Mouse (Mus musculus) lung, adult 2 months (tissue): ENCODE results near the gene Muc20. TPM values are rescaled to one million over a fixed set of nuclear protein-coding genes. Genes with fewer than 3 reads are reported as not detected.

ENCODE experiments used
- DNase-seq: peaks from one replicate; pipeline ENCODE4 v3.0.0; 2022
- H3K4me1 ChIP-seq: fragments of 200-500 bp; 2 replicates; pipeline ENCODE4 v1.6.1; 2011; ENCODE audit warnings: low read length; ENCODE audit not compliant: control insufficient read depth, insufficient read depth
- H3K4me3 ChIP-seq: fragments of 200-500 bp; replicated peaks from 2 replicates; pipeline ENCODE3; 2011; ENCODE audit warnings: low read depth, mild to moderate bottlenecking, control low read depth, low read length; ENCODE audit errors: extremely low read depth
- CTCF ChIP-seq: fragments of 200-500 bp; IDR thresholded peaks from 2 replicates; pipeline ENCODE4 v1.5.1; 2011; ENCODE audit warnings: mild to moderate bottlenecking, low read length, control low read depth; ENCODE audit not compliant: insufficient read depth
- POLR2A ChIP-seq: fragments of 200-500 bp; IDR thresholded peaks from 2 replicates; pipeline ENCODE4 v1.6.1; 2011; ENCODE audit warnings: low read depth, mild to moderate bottlenecking, control low read depth, low read length, borderline replicate concordance; ENCODE audit errors: extremely low read depth
- WGBS: fragments of 180-500 bp; shearing (Covaris S2); methylation state at CpG from one replicate; pipeline ENCODE4 v1.1.7; 2018; 5-methylcytosine and 5-hydroxymethylcytosine counted together
- polyA plus RNA-seq: library from polyadenylated mRNA; depleted of rRNA; stranded (reverse); fragments of >200 nt; gene quantifications from 2 replicates; pipeline ENCODE4 v1.2.3, GENCODE M21; 2012; rRNA removed

Muc20 gene
- polyA plus RNA-seq, 1 experiment = 11.8 TPM

GRCm38 (mm10) chr16:32735586-32735985, 61.6 kb downstream of the Muc20 start, which contains the start of gene Muc4:
Gene Muc4, plus strand, starts transcription at chr16:32735886.
- 94% methylated on average over 2 of the region's 2 CpGs for WGBS

GRCm38 (mm10) chr16:32733213-32733612, 64.0 kb downstream of the Muc20 start:
- DNase-seq = no peak
- no peak overlapping the region for H3K4me3 ChIP-seq
- no peaks in the 10 kb centered on the region for H3K4me1 ChIP-seq
- 88% methylated on average over 3 of the region's 3 CpGs for WGBS
- no peak for TF ChIP-seq CTCF
- no peak for TF ChIP-seq POLR2A

More at GRCm38 (mm10) chr16:32735586-32735985, 61.6 kb downstream of the Muc20 start, which contains the start of gene Muc4:
- Histone ChIP-seq H3K4me1 (no peaks in the 10 kb centered on the region), H3K4me3 (no peak within 1 kb of the TSS)
- DNase-seq = no peak
- TF ChIP-seq POLR2A (no peak), CTCF (no peak)

DNA sequence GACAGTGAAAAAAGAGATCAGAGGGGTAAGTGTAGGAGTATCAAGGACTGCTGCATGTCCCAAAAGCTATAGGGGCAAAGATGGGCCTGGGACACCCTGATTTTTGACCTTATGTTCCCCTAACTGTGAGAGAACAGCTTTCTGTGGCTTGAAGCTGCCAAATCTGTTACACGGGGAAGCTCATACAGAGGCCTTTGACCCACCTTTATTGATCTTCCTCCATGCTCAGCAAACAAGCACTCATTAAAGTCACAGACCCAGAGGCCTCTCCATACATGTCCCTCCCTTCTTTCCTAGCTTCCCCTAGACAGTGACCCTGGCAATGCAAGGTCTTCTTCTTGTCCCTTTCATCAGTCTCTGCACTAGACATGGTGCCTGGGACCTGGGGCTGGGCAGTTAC, 68.5 kb downstream of the Muc20 start:
- no peak for DNase-seq
- 61% methylated on average over 1 of the region's 1 CpGs for WGBS
- TF ChIP-seq POLR2A (no peak), CTCF (no peak)
- no peak overlapping the region for H3K4me3 ChIP-seq
- no peaks in the 10 kb centered on the region for H3K4me1 ChIP-seq

- H3K4me1 ChIP-seq = no peaks in the 10 kb centered on the region
- no peak for DNase-seq
- H3K4me3 ChIP-seq = no peak overlapping the region
- TF ChIP-seq POLR2A = no peak
- no peak for TF ChIP-seq CTCF
These were observed 69.0 kb downstream of the Muc20 start for GRCm38 (mm10) chr16:32728240-32728639.

Other genes starting within 250 kb of the Muc20 start
- 7.5 and 12.8 TPM in 2 replicates for gene Tfrc, start 188.5 kb downstream of the Muc20 start, polyA plus RNA-seq
- gene Tnk2, start 153.6 kb downstream of the Muc20 start, polyA plus RNA-seq = 107 and 119 TPM in 2 replicates
- 17.3 and 18.9 TPM in 2 replicates for gene Muc4, start 61.5 kb downstream of the Muc20 start, polyA plus RNA-seq
- gene Smbd1, start 13.0 kb upstream of the Muc20 start, polyA plus RNA-seq = 2.3 and 3.0 TPM in 2 replicates
- gene Fyttd1, start 80.1 kb upstream of the Muc20 start, polyA plus RNA-seq = 8.4 and 8.9 TPM in 2 replicates
- 34.3 and 47.6 TPM in 2 replicates for gene Rubcn, start 80.3 kb upstream of the Muc20 start, polyA plus RNA-seq
- gene Lrch3, start 116.7 kb upstream of the Muc20 start, polyA plus RNA-seq = 28.7 and 40.3 TPM in 2 replicates